Mouse (Mus musculus) cerebellum, postnatal 36 days (tissue): ENCODE results near the gene Ccdc85a.
"Not testable (repeated sequence)": the region's sequence is repeated elsewhere in the genome, so short reads cannot be mapped to it uniquely, and the experiment has no call there.

Source experiments
- DNase-seq, 2 experiments: peaks; one replicate each; pipeline ENCODE4 v3.0.0; 2021 to 2022; ENCODE audit warnings: mixed read lengths in 2 of 2

Ccdc85a gene

DNA sequence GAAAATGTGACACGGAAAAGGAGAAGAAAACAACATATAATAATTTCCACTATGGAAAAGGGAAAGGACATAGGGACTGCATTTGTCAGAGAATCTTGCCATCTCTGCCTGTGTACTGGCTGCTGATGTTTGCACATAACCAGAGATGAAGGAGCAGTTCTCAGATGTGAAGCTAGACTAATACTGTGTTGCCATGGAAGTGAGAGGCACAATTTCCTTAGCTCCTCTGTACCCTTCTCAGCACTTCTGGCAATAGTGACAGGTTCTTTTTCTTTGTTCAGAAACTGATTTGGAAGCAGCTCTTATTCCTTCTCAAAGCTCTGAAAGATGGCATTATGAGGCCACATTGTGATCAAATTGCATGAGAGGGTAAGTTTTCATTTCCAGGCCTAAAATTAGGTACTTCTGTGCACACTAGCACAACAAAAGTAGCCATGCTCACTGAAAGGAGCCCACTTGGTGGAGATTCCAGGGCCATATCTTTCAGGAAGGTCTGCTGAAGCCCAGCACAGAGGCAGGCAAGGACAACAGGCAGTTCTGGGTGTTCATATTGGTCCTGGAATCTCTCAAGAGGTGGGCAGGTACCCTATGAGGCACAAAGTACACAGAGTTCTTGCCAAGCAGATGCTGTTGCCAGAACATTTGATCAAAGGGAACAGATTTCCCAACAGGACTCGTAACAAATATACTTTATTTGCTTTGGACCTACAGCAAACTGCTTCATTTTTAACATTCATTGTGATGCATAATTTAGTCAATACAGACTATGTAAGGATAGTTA lies 161.5 kb downstream of the Ccdc85a start:
- DNase-seq = no peak

DNA sequence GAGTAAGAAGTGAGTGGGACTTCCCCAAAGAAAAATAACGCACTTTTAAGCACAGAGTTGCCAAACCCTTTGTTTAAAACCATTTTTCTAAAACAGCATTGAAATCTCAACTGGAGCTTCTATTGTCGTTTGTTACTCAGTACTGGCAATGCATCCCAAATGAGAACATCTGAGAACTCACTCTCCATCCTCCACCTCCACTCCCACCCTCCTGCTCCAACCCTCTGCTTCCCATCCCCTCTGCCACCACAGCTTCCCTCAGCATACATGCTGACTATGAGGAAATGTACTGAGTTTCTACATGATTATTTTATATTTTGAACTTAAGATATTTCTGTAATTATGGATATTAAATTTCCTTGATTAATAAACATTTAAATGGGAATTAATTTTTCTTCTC lies 168.3 kb downstream of the Ccdc85a start:
- no peak for DNase-seq

DNA sequence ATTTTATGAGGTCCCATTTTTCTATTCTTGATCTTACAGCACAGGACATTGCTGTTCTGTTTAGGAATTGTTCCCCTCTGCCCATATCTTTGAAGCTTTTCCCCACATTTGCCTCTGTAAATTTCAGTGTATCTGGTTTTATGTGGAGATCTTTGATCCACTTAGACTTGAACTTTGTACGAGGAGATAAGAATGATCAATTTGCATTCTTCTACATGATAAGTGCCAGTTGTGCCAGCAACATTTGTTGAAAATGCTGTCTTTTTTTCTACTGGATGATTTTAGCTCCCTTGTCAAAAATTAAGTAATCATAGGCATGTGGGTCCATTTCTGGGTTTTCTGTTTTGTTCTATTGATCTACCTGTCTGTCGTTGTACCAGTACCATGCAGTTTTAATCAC lies 174.2 kb downstream of the Ccdc85a start:
- not testable (repeated sequence) for DNase-seq

DNA sequence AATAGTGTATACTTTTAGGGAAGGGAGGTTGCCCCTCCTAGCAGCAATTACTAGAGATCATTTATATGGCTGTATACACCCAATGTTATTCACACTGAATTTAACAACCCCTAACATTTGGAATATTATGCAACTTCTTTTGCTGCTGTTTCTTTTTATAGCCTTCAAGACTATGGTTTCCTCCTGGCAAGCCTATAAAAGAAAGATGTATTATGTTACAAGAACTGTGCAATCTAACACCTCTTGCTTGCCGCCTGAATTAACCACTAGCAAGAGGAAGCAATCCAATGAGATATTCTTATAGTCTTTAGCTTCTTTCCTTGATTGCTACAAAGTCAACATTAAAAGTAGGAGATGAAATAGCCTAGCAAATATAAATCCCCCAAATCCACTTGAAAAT lies 187.0 kb downstream of the Ccdc85a start:
- no peak for DNase-seq

DNA sequence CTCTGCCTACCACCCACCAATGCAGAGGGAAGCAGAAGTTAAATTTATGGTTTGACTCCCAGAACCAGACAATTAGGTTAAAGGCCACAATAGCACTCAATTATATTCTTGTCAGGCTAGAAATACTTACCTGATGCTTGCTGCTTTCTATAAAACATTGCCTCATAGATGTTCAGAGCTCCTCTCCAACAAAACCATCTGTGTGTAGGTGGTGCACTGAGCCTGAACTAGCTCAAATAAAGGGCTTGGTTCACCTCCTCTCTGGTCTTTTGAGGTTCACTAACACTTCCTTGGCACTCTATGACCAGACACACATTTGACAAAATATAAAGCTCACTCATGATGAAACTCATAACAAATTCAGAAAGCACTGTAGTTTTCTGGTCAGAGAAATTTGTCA lies 208.2 kb downstream of the Ccdc85a start:
- no peak for DNase-seq

DNA sequence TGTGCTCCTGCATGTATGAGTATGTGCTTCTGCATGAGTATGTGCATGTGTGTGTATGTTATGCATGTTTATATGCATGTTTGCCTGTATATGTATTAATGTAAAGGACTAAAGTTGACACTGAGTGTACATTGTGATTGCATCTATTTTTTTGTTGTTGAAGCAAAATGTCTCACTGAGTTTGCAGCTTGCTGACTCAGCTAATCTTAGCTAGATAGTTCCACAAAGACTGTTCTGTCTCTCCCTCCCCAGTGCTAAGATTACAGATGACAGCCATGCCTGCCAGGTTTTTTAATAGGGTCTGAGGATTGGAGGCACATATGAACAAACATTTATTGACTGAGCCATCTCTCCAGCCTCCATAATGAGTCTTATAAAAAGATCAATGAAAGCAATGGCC lies 209.5 kb downstream of the Ccdc85a start:
- DNase-seq = no peak

DNA sequence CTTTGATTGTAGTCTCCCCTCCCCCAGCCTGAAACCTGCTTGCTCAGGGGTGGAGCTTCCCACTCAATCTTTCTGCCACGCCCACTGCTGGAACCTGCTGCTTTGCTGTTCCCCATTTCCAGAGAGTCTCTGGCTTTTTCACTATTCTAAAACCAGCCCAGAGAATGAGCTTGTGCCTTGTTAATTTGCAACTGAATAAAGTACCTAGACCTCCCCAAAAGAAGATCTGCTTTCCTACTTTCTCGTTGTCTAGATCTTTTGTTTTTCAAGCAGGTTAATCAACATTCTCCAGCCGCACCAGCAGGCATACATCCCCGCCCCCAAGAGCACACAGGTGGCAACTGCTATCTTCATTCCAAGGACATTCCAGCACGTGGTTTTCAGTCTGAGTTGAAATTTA lies 212.7 kb downstream of the Ccdc85a start:
- not testable (repeated sequence) for DNase-seq

DNA sequence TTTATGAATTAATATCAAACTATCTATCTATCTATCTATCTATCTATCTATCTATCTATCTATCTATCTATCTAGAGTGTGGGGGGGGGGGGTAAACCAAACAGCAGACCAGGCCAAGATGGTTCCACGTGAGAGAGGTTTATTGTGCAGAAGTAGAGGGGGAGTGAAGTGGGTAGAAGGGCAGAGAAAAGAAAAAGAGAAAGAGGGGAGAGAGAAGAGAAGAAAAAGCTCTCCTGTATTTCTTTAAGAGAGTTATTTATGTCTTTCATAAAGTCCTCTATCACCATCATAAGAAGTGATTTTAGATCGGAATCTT lies 218.2 kb downstream of the Ccdc85a start:
- DNase-seq = no peak

DNA sequence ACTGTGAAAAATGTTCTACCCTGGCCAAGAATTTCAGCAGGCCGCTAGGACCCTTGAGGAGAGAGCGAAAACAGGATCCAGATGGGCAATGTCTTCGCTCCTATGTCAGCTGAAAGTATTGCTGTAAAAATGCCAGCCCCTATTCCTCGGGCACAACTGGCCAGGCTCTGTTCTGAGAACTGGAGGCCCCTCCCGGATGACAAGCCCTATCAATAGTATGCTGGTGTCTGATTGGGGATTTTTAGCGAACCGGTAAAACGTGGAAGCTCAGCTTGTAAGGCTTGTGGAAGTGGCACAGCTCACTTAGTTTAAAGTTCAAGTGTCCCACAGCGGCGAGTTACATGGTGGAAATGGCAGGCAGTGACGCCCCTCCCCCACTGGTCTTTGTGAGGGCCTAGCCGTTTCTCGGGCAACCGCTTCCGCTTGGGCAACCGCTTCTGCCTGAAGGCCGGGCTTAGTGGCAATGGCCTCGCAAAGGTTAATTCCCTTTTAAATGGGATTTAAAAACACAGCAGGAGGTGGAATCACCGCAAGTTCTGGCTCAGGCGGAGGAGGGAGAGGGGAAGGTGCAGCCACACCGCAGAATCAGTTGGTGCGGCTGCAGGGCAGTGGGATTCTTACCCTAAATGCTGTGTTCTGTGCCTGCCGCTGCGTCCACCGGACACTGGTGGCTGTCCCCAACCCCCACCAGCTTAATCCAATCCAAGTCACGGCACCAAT lies 218.8 kb downstream of the Ccdc85a start:
- DNase-seq = peak; percentile 35 to 52

DNA sequence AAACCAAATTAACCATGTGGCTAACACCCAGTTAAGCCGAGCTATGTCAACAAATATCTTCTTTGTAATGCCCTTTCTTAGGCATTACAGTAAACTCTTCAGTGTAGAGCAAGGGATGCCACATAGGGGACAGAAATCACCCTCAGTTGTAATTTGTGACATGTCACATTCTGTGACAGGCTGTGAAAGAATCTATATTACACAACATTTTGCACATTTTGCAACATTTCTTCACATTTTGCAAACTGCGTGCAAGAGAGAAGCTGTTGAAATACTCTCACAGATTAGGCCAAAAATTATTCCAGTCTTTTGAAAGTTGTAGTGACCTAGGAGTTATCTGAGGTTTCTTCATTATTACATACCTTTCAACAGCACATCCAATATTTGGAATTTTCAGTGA lies 240.7 kb downstream of the Ccdc85a start:
- DNase-seq = no peak

DNA sequence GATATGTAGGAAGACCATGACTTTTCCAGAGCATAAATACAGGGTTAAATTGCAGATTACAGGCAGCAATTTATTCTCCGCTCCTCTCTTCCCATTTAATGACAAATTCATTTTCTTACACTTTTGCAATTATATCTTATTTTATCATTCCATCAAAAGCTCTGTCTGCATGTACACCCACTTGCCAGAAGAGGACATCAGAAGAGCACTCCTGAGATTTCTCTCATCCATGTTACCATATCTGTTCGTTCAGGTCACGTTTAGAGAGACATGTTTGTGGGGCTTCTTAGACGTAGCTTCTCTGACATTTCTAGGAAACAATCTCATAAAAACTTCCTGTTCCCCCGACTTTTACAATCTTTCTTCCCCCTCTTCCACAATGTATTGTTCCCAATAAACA lies 242.2 kb downstream of the Ccdc85a start:
- no peak for DNase-seq

DNA sequence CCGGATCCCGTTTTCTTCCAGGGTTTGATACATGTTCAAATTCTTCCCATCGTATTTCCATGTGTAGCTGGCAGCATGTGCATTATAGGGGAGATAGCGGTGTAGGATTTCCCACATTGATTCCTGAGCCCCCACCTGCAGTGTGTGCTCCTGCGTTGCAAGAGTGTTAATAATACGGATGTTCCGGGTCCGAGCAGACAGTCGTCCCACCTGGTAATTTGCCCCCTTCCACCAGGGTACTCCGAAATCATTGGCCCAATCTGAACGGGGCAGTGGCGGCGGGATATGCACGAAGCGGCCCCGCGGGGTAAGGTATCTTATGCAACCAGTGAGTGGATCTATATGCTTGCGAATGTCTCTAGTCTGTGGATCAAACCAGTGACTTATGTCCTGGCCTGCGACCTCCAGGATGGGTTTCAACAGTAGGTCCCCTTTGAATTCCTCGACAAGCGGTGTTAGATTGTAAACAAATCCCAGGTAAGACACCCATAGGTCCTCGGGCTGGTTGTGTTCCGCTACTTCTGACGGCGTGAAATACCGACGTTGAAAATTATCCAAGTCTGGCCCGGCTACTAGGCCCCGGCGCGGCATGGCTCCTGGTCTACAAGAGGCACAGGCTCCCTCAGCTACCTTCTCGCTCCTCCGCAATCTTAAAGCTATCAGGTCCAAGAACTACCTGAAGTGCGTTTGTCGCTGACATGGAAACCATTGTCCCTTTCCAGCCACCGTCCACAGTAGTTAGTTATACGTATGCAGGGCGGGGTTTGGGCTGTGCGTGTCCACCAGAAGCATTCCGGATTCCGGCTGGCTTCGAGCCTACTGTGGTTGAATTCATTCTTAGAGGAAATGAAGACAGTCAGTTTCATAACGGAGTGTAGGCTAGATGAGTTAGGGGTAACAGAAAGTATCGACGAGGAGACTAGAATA lies 244.6 kb downstream of the Ccdc85a start, which contains the start of gene Gm6685:
Gene Gm6685 (minus strand): TSS at position 644 of the 927 bp plus-strand sequence.
- DNase-seq = not testable (repeated sequence)
